Mouse (Mus musculus) liver, adult 2 months (tissue): ENCODE measurements around the gene Rapsn.

Source experiments
- CTCF ChIP-seq: fragments of 200-500 bp; IDR thresholded peaks from 2 replicates; pipeline ENCODE4 v1.5.1; 2011; ENCODE audit warnings: low read depth, low read length, control low read depth
- POLR2A ChIP-seq: fragments of 200-500 bp; IDR thresholded peaks from 2 replicates; pipeline ENCODE4 v1.6.1; 2011; ENCODE audit warnings: low read length, control low read depth; ENCODE audit not compliant: insufficient read depth; ENCODE audit errors: extremely low read depth

DNA sequence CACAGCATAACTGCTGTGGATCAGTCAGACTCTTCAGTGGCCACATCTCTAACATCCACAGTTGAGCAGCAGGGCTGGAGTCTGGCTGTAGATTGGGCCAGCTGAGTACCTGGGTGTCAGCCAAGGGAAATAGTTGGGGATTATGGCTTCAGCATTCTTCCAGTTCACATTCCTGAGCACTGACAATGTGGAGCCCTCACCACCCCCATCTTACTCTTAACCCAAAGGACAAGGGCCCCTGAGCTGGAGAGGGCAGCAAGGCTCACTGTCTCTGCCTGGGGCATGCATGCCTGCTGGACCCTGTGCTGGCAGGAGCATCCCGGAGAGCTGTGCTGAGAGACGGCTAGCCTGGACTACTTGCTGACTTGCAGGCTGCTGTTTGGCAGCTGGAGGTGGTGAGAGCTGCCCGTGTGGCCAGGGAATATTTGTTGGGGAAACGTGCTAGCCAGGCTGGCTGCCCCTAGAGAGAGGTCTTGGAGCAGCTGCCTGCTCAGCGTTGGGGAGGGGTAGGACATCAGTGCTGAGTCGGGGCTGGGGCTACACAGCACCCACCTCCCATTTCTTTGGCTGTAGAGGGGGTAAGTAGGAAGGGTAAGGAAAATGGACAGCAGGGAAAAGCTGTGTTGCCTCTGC, 26.5 kb downstream of the Rapsn start:
- TF ChIP-seq CTCF (no peak), POLR2A (no peak)
